Mouse (Mus musculus) left cerebral cortex, postnatal 10 days (tissue): ENCODE results near the gene Jpt1. TPM values are rescaled to one million over a fixed set of nuclear protein-coding genes. Genes with fewer than 3 reads are reported as not detected.

Experiments used
- DNase-seq, 2 experiments: peaks; one replicate each; pipeline ENCODE4 v3.0.0; 2021 to 2022; ENCODE audit warnings: low spot score in 2 of 2, mixed read lengths in 1 of 2; ENCODE audit errors: extremely low spot score in 1 of 2
- intact Hi-C: fragments of 180-260 bp; cut with DNase I; formaldehyde crosslinking; loops from one replicate; pipeline ENCODE4 v1.15.1; 2025
- microRNA-seq: library from miRNA; unstranded; fragments of <30 nt; microRNA quantifications from one replicate; pipeline ENCODE4 v1.2.0, GENCODE M21; 2022
- total RNA-seq, 2 experiments: library from RNA; stranded (reverse); gene quantifications; 2 replicates each; pipeline ENCODE4 v1.2.3; 2021

Gene Jpt1
- total RNA-seq, 2 experiments from 2014 or later = 312 to 341 TPM

- intact Hi-C loops = no loop called here
- no peak for DNase-seq
Measured at GRCm38 (mm10) chr11:115453306-115453705, 60.9 kb downstream of the Jpt1 start.

- intact Hi-C loops = no loop called here
- DNase-seq = no peak
Measured at GRCm38 (mm10) chr11:115452281-115452860, 61.8 kb downstream of the Jpt1 start.

GRCm38 (mm10) chr11:115451781-115452241 lies 62.4 kb downstream of the Jpt1 start:
- intact Hi-C loops = no loop called here
- no peak for DNase-seq

GRCm38 (mm10) chr11:115450176-115450575 lies 64.0 kb downstream of the Jpt1 start:
- intact Hi-C loops = no loop called here
- DNase-seq = no peak

- intact Hi-C loops = no loop called here
- no peak for DNase-seq
Measured at GRCm38 (mm10) chr11:115448998-115449397, 65.2 kb downstream of the Jpt1 start.

- DNase-seq = no peak
Measured at GRCm38 (mm10) chr11:115448075-115448474, 66.1 kb downstream of the Jpt1 start.

More at GRCm38 (mm10) chr11:115448075-115448474, 66.1 kb downstream of the Jpt1 start:
- intact Hi-C loops = no loop called here

Small RNA genes within 50 kb of the gene (microRNA-seq; reads per million reads assigned to microRNA genes)
- not detected for gene Mir3968

Other genes with a start within 250 kb of the Jpt1 start
- gene Grin2c, start 247.1 kb downstream of the Jpt1 start, total RNA-seq = 10 to 100 TPM; 14.7 to 21.6 TPM
- 10 to 100 TPM; 18.2 to 18.7 TPM for gene Fdxr, start 237.3 kb downstream of the Jpt1 start, total RNA-seq
- 1 to 10 TPM; 6.5 to 6.8 TPM for gene Fads6, start 216.7 kb downstream of the Jpt1 start, total RNA-seq
- gene Otop2, start 207.2 kb downstream of the Jpt1 start, total RNA-seq = under 1 TPM in 1 of 2 experiments, not detected in 1; 0.14 TPM
- under 1 TPM; 0.24 to 0.26 TPM for gene Ush1g, start 192.3 kb downstream of the Jpt1 start, total RNA-seq
- under 1 TPM; 0.24 to 0.28 TPM for gene Otop3, start 179.7 kb downstream of the Jpt1 start, total RNA-seq
- gene Hid1, start 146.6 kb downstream of the Jpt1 start, total RNA-seq = 10 to 100 TPM; 77.5 to 81.7 TPM
- gene Cdr2l, start 132.5 kb downstream of the Jpt1 start, total RNA-seq = 10 to 100 TPM; 15.2 to 17.2 TPM
- gene Mrpl58, start 110.6 kb downstream of the Jpt1 start, total RNA-seq = 10 to 100 TPM; 96.2 to 98.8 TPM
- gene Atp5h, start 94.4 kb downstream of the Jpt1 start, total RNA-seq = 100 to 1,000 TPM; 399 to 414 TPM
- gene Kctd2, start 94.3 kb downstream of the Jpt1 start, total RNA-seq = 10 to 100 TPM; 54.3 to 55.7 TPM
- gene Trim80, start 73.8 kb downstream of the Jpt1 start, total RNA-seq = under 1 TPM in 1 of 2 experiments, not detected in 1; 0.24 TPM
- gene Slc16a5, start 51.9 kb downstream of the Jpt1 start, total RNA-seq = not detected
- gene Armc7, start 38.7 kb downstream of the Jpt1 start, total RNA-seq = 1 to 10 TPM; 9.0 to 9.2 TPM
- 10 to 100 TPM; 78.6 to 80.8 TPM for gene Nt5c, start 22.5 kb downstream of the Jpt1 start, total RNA-seq
- 100 to 1,000 TPM; 396 to 399 TPM for gene Sumo2, start 21.9 kb upstream of the Jpt1 start, total RNA-seq
- 10 to 100 TPM; 43.9 to 51.2 TPM for gene Nup85, start 50.0 kb upstream of the Jpt1 start, total RNA-seq
- 10 to 100 TPM; 52.7 to 58.7 TPM for gene Mrps7, start 89.5 kb upstream of the Jpt1 start, total RNA-seq
- gene Gga3, start 89.7 kb upstream of the Jpt1 start, total RNA-seq = 10 to 100 TPM; 51.4 to 65.1 TPM
- 10 to 100 TPM; 14.4 to 14.6 TPM for gene Mif4gd, start 98.6 kb upstream of the Jpt1 start, total RNA-seq
- 10 to 100 TPM; 55.0 to 59.7 TPM for gene Slc25a19, start 113.9 kb upstream of the Jpt1 start, total RNA-seq
- gene Grb2, start 194.2 kb upstream of the Jpt1 start, total RNA-seq = 100 to 1,000 TPM; 183 to 193 TPM